Mouse (Mus musculus) pancreas, adult 10 weeks (tissue): Measurements from ENCODE around the gene Lipi. TPM values are rescaled to one million over a fixed set of nuclear protein-coding genes. Genes with fewer than 3 reads are reported as not detected.

Experiments used
- polyA plus RNA-seq: library from polyadenylated mRNA; stranded (reverse); fragments of 350-450 nt; fragmentation: Illumina TruSeq; extraction: RNeasy Lipid Tissue Mini Kit (QIAGEN cat#74804); gene quantifications from one replicate; pipeline ENCODE4 v1.2.3, GENCODE M21; 2015; ENCODE audit warnings: low read depth, low replicate concordance; ENCODE audit not compliant: insufficient read depth

Lipi gene
- not detected for polyA plus RNA-seq

GRCm38 (mm10) chr16:75585961-75586360 lies at the start of gene Lipi:
Lipi (minus strand) TSS chr16:75586061.

GRCm38 (mm10) chr16:75592671-75593500 lies 7.0 kb upstream of the Lipi start, which contains the start of gene Rbm11:
Rbm11 (plus strand) TSS chr16:75592844.

Other genes with a start within 250 kb of the Lipi start
- gene Rbm11, start 6.8 kb upstream of the Lipi start, polyA plus RNA-seq: not detected
- 6.5 TPM for gene Hspa13, start 181.0 kb upstream of the Lipi start, polyA plus RNA-seq